Mouse (Mus musculus) MEL (cell line): ENCODE results near the gene Haus8. TPM values are rescaled to one million over a fixed set of nuclear protein-coding genes. Genes with fewer than 3 reads are reported as not detected.
A peak's percentile ranks its signal among the peaks of the same experiment; 100 is the strongest.

Source experiments
- DNase-seq: peaks from one replicate; pipeline ENCODE4 v3.0.0; 2011; ENCODE audit warnings: low read depth, low spot score
- H3K27ac ChIP-seq: 2 replicates; pipeline ENCODE4 v1.5.1; 2012; ENCODE audit warnings: low read depth, mild to moderate bottlenecking, control low read depth, low read length, moderate library complexity; ENCODE audit not compliant: control insufficient read depth
- H3K27me3 ChIP-seq, 2 experiments: fragments of 150-350 bp in 1 of 2; sonication (generic) in 1 of 2; 2 replicates each; pipeline ENCODE4 v1.6.1; 2012; ENCODE audit warnings: low read length in 2 of 2, mild to moderate bottlenecking in 2 of 2, improper control_type of control experiment in 1 of 2, moderate library complexity in 1 of 2; ENCODE audit not compliant: insufficient read depth in 2 of 2, control insufficient read depth in 1 of 2
- H3K36me3 ChIP-seq, 2 experiments: 2 replicates each; pipeline ENCODE4 v1.6.1; 2012 to 2014; ENCODE audit warnings: low read length in 2 of 2, improper control_type of control experiment in 1 of 2, inconsistent platforms in 1 of 2, mild to moderate bottlenecking in 1 of 2; ENCODE audit not compliant: insufficient read depth in 2 of 2, control insufficient read depth in 1 of 2
- H3K4me1 ChIP-seq, 2 experiments: fragments of 150-350 bp in 1 of 2; sonication (generic) in 1 of 2; 2 replicates each; pipeline ENCODE4 v1.6.1; 2012; ENCODE audit warnings: low read length in 2 of 2, improper control_type of control experiment in 1 of 2, mild to moderate bottlenecking in 1 of 2; ENCODE audit not compliant: insufficient read depth in 2 of 2, control insufficient read depth in 1 of 2
- H3K4me3 ChIP-seq, 2 experiments: fragments of 150-350 bp in 1 of 2; sonication (generic) in 1 of 2; 2 replicates each; pipeline ENCODE4 v1.5.1; 2012; ENCODE audit warnings: low read depth in 2 of 2, low read length in 2 of 2, mild to moderate bottlenecking in 2 of 2, moderate library complexity in 2 of 2, control low read depth in 1 of 2, improper control_type of control experiment in 1 of 2; ENCODE audit not compliant: control insufficient read depth in 1 of 2, insufficient read depth in 1 of 2
- H3K79me2 ChIP-seq: 2 replicates; pipeline ENCODE4 v1.6.1; 2012; ENCODE audit warnings: mild to moderate bottlenecking, low read length, moderate library complexity; ENCODE audit not compliant: control insufficient read depth, poor library complexity, insufficient read depth
- H3K9ac ChIP-seq: 2 replicates; pipeline ENCODE4 v1.6.1; 2012; ENCODE audit warnings: low read depth, mild to moderate bottlenecking, control low read depth, low read length, moderate library complexity; ENCODE audit not compliant: control insufficient read depth, poor library complexity, severe bottlenecking
- H3K9me3 ChIP-seq: fragments of 150-350 bp; sonication (generic); replicated peaks from 2 replicates; pipeline ENCODE4 v1.6.1; 2012; ENCODE audit warnings: mild to moderate bottlenecking, low read length, improper control_type of control experiment, moderate library complexity; ENCODE audit not compliant: insufficient read depth
- BHLHE40 ChIP-seq: IDR thresholded peaks from 2 replicates; pipeline ENCODE4 v1.6.1; 2012; ENCODE audit warnings: low read depth, mild to moderate bottlenecking, inconsistent platforms, low read length, improper control_type of control experiment, borderline replicate concordance
- CHD2 ChIP-seq: IDR thresholded peaks from 2 replicates; pipeline ENCODE4 v1.6.1; 2011; ENCODE audit warnings: low read length, improper control_type of control experiment
- CTCF ChIP-seq, 3 experiments: IDR thresholded peaks in 2 of 3; conservative IDR thresholded peaks in 1 of 3; 2 replicates each; pipeline ENCODE4 v1.5.1; 2011 to 2012; ENCODE audit warnings: low read length in 3 of 3, low read depth in 2 of 3, mild to moderate bottlenecking in 2 of 3, improper control_type of control experiment in 1 of 3, inconsistent platforms in 1 of 3, mixed read lengths in 1 of 3, moderate library complexity in 1 of 3; ENCODE audit not compliant: control insufficient read depth in 1 of 3, insufficient read depth in 1 of 3, poor library complexity in 1 of 3, severe bottlenecking in 1 of 3
- ELF1 ChIP-seq: IDR thresholded peaks from 2 replicates; pipeline ENCODE4 v1.6.1; 2014; ENCODE audit warnings: low read depth, mild to moderate bottlenecking, inconsistent platforms, low read length, improper control_type of control experiment, moderate library complexity
- EP300 ChIP-seq, 2 experiments: IDR thresholded peaks; 2 replicates each; pipeline ENCODE4 v1.6.1; 2011; ENCODE audit warnings: improper control_type of control experiment in 2 of 2, low read length in 2 of 2, low read depth in 1 of 2, mild to moderate bottlenecking in 1 of 2
- ETS1 ChIP-seq: IDR thresholded peaks from 2 replicates; pipeline ENCODE4 v1.6.1; 2012; ENCODE audit warnings: low read depth, mild to moderate bottlenecking, inconsistent platforms, low read length, improper control_type of control experiment, moderate library complexity
- GABPA ChIP-seq: IDR thresholded peaks from 2 replicates; pipeline ENCODE4 v1.6.1; 2012; ENCODE audit warnings: low read depth, mild to moderate bottlenecking, inconsistent platforms, low read length, improper control_type of control experiment, moderate library complexity
- HCFC1 ChIP-seq: IDR thresholded peaks from 2 replicates; pipeline ENCODE4 v1.6.1; 2012; ENCODE audit warnings: low read depth, mild to moderate bottlenecking, inconsistent platforms, low read length, improper control_type of control experiment, moderate library complexity
- JUND ChIP-seq: IDR thresholded peaks from 2 replicates; pipeline ENCODE4 v1.6.1; 2011; ENCODE audit warnings: low read depth, mild to moderate bottlenecking, improper control_type of control experiment, low read length
- MAFK ChIP-seq: IDR thresholded peaks from 2 replicates; pipeline ENCODE4 v1.6.1; 2011; ENCODE audit warnings: low read depth, mild to moderate bottlenecking, low read length, improper control_type of control experiment, borderline replicate concordance
- MEF2A ChIP-seq: IDR thresholded peaks from 2 replicates; pipeline ENCODE4 v1.6.1; 2014; ENCODE audit warnings: low read depth, mild to moderate bottlenecking, inconsistent platforms, low read length, improper control_type of control experiment; ENCODE audit not compliant: poor library complexity, insufficient replicate concordance, severe bottlenecking; ENCODE audit errors: extremely low read depth
- MYB ChIP-seq: IDR thresholded peaks from 2 replicates; pipeline ENCODE4 v1.6.1; 2011; ENCODE audit warnings: mild to moderate bottlenecking, low read depth, low read length, improper control_type of control experiment
- MYC ChIP-seq: IDR thresholded peaks from 2 replicates; pipeline ENCODE4 v1.6.1; 2011; ENCODE audit warnings: low read depth, mild to moderate bottlenecking, low read length, improper control_type of control experiment, moderate library complexity
- NRF1 ChIP-seq: IDR thresholded peaks from 2 replicates; pipeline ENCODE4 v1.6.1; 2014; ENCODE audit warnings: low read depth, mild to moderate bottlenecking, inconsistent platforms, low read length, improper control_type of control experiment, moderate library complexity; ENCODE audit not compliant: poor library complexity, insufficient read depth, severe bottlenecking
- POLR2AphosphoS2 ChIP-seq: IDR thresholded peaks from 2 replicates; pipeline ENCODE4 v1.6.1; 2011; ENCODE audit warnings: low read length, improper control_type of control experiment
- SMC3 ChIP-seq: IDR thresholded peaks from 2 replicates; pipeline ENCODE4 v1.6.1; 2011; ENCODE audit warnings: low read depth, low read length, improper control_type of control experiment
- TAL1 ChIP-seq: IDR thresholded peaks from 2 replicates; pipeline ENCODE4 v1.6.1; 2012; ENCODE audit warnings: mild to moderate bottlenecking, inconsistent platforms, low read length, moderate library complexity, mixed read lengths
- USF2 ChIP-seq, 2 experiments: IDR thresholded peaks; 2 replicates each; pipeline ENCODE4 v1.6.1; 2011 to 2012; ENCODE audit warnings: improper control_type of control experiment in 2 of 2, low read length in 2 of 2, borderline replicate concordance in 1 of 2, inconsistent platforms in 1 of 2, low read depth in 1 of 2, mild to moderate bottlenecking in 1 of 2; ENCODE audit not compliant: insufficient read depth in 1 of 2
- ZC3H11A ChIP-seq: IDR thresholded peaks from 2 replicates; pipeline ENCODE4 v1.6.1; 2012; ENCODE audit warnings: low read depth, mild to moderate bottlenecking, inconsistent platforms, low read length, improper control_type of control experiment
- ZNF384 ChIP-seq: IDR thresholded peaks from 2 replicates; pipeline ENCODE4 v1.6.1; 2012; ENCODE audit warnings: low read depth, mild to moderate bottlenecking, inconsistent platforms, low read length, improper control_type of control experiment
- polyA plus RNA-seq, 2 experiments: library from polyadenylated mRNA; stranded (reverse) in 1 of 2; unstranded in 1 of 2; fragments of >175 nt in 1 of 2; fragments of >200 nt in 1 of 2; gene quantifications; 2 replicates each; pipeline versions ENCODE4 v1.2.1 to v1.2.4; 2012; ENCODE audit warnings: low replicate concordance in 2 of 2, low read depth in 1 of 2; ENCODE audit not compliant: insufficient read length in 2 of 2, insufficient read depth in 1 of 2, missing spikeins in 1 of 2
- total RNA-seq: library from RNA; depleted of rRNA; stranded (reverse); fragments of 300-350 nt; gene quantifications from 2 replicates; pipeline ENCODE4 v1.2.3, GENCODE M21; 2012

The Haus8 gene
- total and polyA plus RNA-seq, 3 experiments: 60.4 to 69.2 TPM; not detected in 1

DNA sequence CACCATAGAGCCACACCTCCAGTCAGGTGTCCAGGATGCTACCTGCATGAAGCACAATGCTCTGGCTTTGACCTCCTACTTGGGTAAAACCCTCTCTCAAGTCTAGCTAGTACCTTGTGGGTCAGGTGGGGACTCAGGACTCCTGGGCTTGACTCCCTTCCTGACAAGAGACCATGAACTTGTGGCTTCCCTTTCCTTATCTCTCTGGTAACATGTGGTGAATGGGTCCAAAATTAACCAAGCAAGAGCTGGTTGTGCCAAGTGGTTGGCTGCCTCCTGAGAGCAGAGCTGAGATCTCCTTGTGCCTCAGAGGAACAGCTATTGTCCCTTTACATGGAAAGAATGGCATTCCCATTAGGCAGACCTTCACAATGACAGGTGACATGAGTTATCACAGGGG is 1.7 kb upstream of the Haus8 start (continued):
- TF ChIP-seq CHD2: no peak
- TF ChIP-seq POLR2AphosphoS2: no peak
- no peak for TF ChIP-seq BHLHE40
- TF ChIP-seq TAL1: peak; percentile 79
- no peak for TF ChIP-seq NRF1
- TF ChIP-seq ZC3H11A: no peak
- no peak for TF ChIP-seq MEF2A
- no peak for TF ChIP-seq SMC3
- no peak for TF ChIP-seq MAFK
- TF ChIP-seq CTCF (IDR thresholded peaks at IDR 0.05 in 2 of 3, conservative IDR thresholded peaks at IDR 0.05 in 1 of 3; ENCODE audit: control insufficient read depth in 1 of 3, insufficient read depth in 1 of 3, low read depth in 2 of 3, low read length in 3 of 3, poor library complexity in 1 of 3, severe bottlenecking in 1 of 3): no peak
- TF ChIP-seq ZNF384: no peak
- no peak for TF ChIP-seq HCFC1

DNA sequence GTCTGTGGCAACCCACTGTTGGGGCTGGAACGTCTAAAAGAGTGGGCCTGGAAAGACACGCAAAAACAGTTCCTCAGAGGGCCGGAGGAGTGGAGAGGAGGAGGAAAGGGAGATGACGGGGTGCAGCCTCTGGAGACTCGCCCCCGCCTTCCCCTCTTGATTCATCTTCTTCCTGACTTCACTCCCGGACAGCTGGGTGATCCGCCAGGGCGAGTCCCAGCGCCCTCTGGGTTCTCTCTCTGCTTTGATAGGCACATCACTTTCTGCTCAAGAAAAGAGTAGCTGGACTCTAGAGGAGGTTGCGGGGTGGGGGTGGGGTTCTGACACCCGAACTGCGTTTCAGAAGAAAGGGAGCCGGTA is 397 bp upstream of the Haus8 start:
- TF ChIP-seq CTCF (IDR thresholded peaks at IDR 0.05 in 2 of 3, conservative IDR thresholded peaks at IDR 0.05 in 1 of 3; ENCODE audit: control insufficient read depth in 1 of 3, insufficient read depth in 1 of 3, low read depth in 2 of 3, low read length in 3 of 3, poor library complexity in 1 of 3, severe bottlenecking in 1 of 3) (0 out of 6 replicates have a peak, but pooled peaks of 1 of the 3 experiments have one; percentile 12), ETS1 (peak; percentile 68), MYB (no peak), USF2 (IDR thresholded peaks at IDR 0.05; ENCODE audit: borderline replicate concordance in 1 of 2, insufficient read depth in 1 of 2, low read depth in 1 of 2, low read length in 2 of 2) (no peak), JUND (no peak), GABPA (no peak), MYC (0 out of 2 replicates have a peak, but pooled peaks have one; percentile 22), EP300 (IDR thresholded peaks at IDR 0.05; ENCODE audit: low read depth in 1 of 2, low read length in 2 of 2) (0 out of 4 replicates have a peak, but pooled peaks of 1 of the 2 experiments have one; percentile 8), ELF1 (no peak)
- Histone ChIP-seq H3K79me2 (peaks cover 58% of the 10 kb centered on the region), H3K27ac (peak overlapping the region; percentile 95), H3K36me3 (peaks cover 0 to 21% of the 10 kb centered on the region in 2 experiments; a peak in 3 of 4 replicates), H3K9ac (peak overlapping the region; percentile 89), H3K4me1 (peaks cover 15 to 34% of the 10 kb centered on the region in 2 experiments), H3K27me3 (no peaks in the 10 kb centered on the region), H3K9me3 (no peaks in the 10 kb centered on the region), H3K4me3 (peak overlapping the region; percentile 83 to 87)
- DNase-seq: no peak
